Mouse (Mus musculus) forebrain, embryonic 10.5 days (tissue): ENCODE measurements at regions not wholly inside any gene's neighbourhood (a gene's known extent, or its start where the extent isn't known, plus 50 kb on each side); places are given as distances from the start of the nearest gene placed in this dataset.

ENCODE experiments used
- DNase-seq: peaks from one replicate; pipeline ENCODE4 v3.0.0-alpha.2; 2017; ENCODE audit warnings: low spot score; ENCODE audit errors: extremely low spot score
- H3K27ac ChIP-seq: fragments of 300-500 bp; sonication (generic); 2 replicates; pipeline ENCODE4 v1.5.1; 2016; ENCODE audit warnings: mild to moderate bottlenecking
- H3K27me3 ChIP-seq: fragments of 300-500 bp; sonication (generic); 2 replicates; pipeline ENCODE4 v1.6.1; 2016; ENCODE audit warnings: mild to moderate bottlenecking; ENCODE audit not compliant: poor library complexity, severe bottlenecking
- H3K36me3 ChIP-seq: fragments of 300-500 bp; sonication (generic); replicated peaks from 2 replicates; pipeline ENCODE4 v1.6.1; 2016; ENCODE audit warnings: mild to moderate bottlenecking, moderate library complexity
- H3K4me1 ChIP-seq: fragments of 300-500 bp; sonication (generic); 2 replicates; pipeline ENCODE4 v1.6.1; 2016
- H3K4me3 ChIP-seq: fragments of 300-500 bp; sonication (generic); 2 replicates; pipeline ENCODE4 v1.5.1; 2016; ENCODE audit warnings: mild to moderate bottlenecking, moderate library complexity
- H3K9me3 ChIP-seq: fragments of 300-500 bp; sonication (generic); 2 replicates; pipeline ENCODE4 v1.6.1; 2016; ENCODE audit warnings: mild to moderate bottlenecking, moderate library complexity
- WGBS: fragments of 180-500 bp; shearing (Covaris S2); methylation state at CpG from one replicate; pipeline ENCODE4 v1.1.7; 2016; 5-methylcytosine and 5-hydroxymethylcytosine counted together

GRCm38 (mm10) chr13:72691783-72692729, 63.4 kb downstream of the Irx2 start:
- Histone ChIP-seq H3K4me3 (no peak overlapping the region), H3K27me3 (no peaks in the 10 kb centered on the region), H3K36me3 (no peaks in the 10 kb centered on the region), H3K4me1 (peaks cover 16% of the 10 kb centered on the region), H3K9me3 (no peaks in the 10 kb centered on the region), H3K27ac (no peak overlapping the region)
- 61% methylated on average over 12 of the region's 13 CpGs for WGBS
- no peak for DNase-seq

DNA sequence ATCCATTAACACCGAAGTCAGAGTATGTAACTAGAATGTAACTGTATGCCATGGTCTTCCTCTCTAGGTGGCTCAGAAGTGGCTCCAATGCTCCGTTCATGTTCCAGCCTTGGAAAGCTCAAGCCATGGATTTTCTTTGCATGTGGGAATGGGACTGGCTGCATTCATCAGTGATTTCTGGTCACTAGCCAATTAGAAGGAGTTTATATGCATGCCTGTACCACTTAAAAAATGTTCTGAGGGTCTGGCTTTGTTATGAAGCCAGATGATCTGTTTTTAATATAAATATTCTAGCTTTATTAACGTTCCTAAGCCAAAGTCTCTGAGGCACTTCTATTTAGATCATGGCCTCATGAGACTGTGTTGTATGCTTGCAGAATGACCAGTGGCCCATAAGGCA, 78.8 kb downstream of the Irx2 start:
- Histone ChIP-seq H3K27ac (no peak overlapping the region), H3K27me3 (no peaks in the 10 kb centered on the region), H3K9me3 (no peaks in the 10 kb centered on the region), H3K4me3 (no peak overlapping the region), H3K36me3 (no peaks in the 10 kb centered on the region), H3K4me1 (peaks cover 16% of the 10 kb centered on the region)
- 86% methylated on average over 3 of the region's 3 CpGs for WGBS
- no peak for DNase-seq

- Histone ChIP-seq H3K4me1 (peaks cover 16% of the 10 kb centered on the region), H3K4me3 (no peak overlapping the region), H3K27me3 (no peaks in the 10 kb centered on the region), H3K9me3 (no peaks in the 10 kb centered on the region), H3K36me3 (no peaks in the 10 kb centered on the region), H3K27ac (no peak overlapping the region)
- WGBS, result 81% methylated on average over 2 of the region's 2 CpGs
- DNase-seq, result no peak
These were observed 80.1 kb downstream of the Irx2 start for GRCm38 (mm10) chr13:72708728-72709127.

DNA sequence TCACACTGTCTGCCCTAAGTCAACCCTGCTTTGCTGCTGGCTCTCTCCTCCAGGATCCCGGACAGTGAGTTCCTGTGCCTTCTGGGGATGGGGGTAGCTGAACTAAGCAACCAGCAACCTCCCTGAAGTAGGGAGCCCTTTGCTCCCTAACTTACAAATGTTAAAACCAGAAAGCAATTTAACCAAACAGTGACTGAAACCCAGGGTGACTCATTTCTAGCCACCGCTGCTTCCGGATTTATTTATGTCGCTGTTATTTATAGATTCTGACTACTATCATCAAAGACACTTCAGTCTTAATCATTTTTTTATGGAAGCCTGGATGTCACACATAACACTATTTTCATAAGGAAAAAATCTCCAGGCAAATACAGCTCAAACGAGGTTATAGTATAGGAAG, 81.4 kb downstream of the Irx2 start:
- 88% methylated on average over 5 of the region's 5 CpGs for WGBS
- no peak overlapping the region for H3K4me3 ChIP-seq
- no peaks in the 10 kb centered on the region for H3K9me3 ChIP-seq
- no peak for DNase-seq
- no peaks in the 10 kb centered on the region for H3K27me3 ChIP-seq
- H3K27ac ChIP-seq, result no peak overlapping the region
- peaks cover 20% of the 10 kb centered on the region for H3K4me1 ChIP-seq
- H3K36me3 ChIP-seq, result no peaks in the 10 kb centered on the region

GRCm38 (mm10) chr13:72711136-72711535, 82.5 kb downstream of the Irx2 start:
- Histone ChIP-seq H3K27me3 (no peaks in the 10 kb centered on the region), H3K27ac (no peak overlapping the region), H3K4me1 (peaks cover 25% of the 10 kb centered on the region), H3K36me3 (no peaks in the 10 kb centered on the region), H3K4me3 (no peak overlapping the region), H3K9me3 (no peaks in the 10 kb centered on the region)
- DNase-seq, result no peak
- 79% methylated on average over 8 of the region's 8 CpGs for WGBS

- Histone ChIP-seq H3K27ac (no peak overlapping the region), H3K27me3 (no peaks in the 10 kb centered on the region), H3K9me3 (no peaks in the 10 kb centered on the region), H3K36me3 (no peaks in the 10 kb centered on the region), H3K4me1 (peaks cover 26% of the 10 kb centered on the region), H3K4me3 (no peak overlapping the region)
- WGBS, result 86% methylated on average over 4 of the region's 4 CpGs
- DNase-seq, result no peak
These were observed 83.3 kb downstream of the Irx2 start for GRCm38 (mm10) chr13:72711842-72712330.

- WGBS, result 78% methylated on average over 7 of the region's 7 CpGs
- DNase-seq, result no peak
- no peaks in the 10 kb centered on the region for H3K27me3 ChIP-seq
These were observed 86.2 kb downstream of the Irx2 start for GRCm38 (mm10) chr13:72714793-72715192.

GRCm38 (mm10) chr13:72715959-72716680, 87.5 kb downstream of the Irx2 start:
- Histone ChIP-seq H3K4me1 (peaks cover 11% of the 10 kb centered on the region), H3K27ac (no peak overlapping the region), H3K36me3 (no peaks in the 10 kb centered on the region), H3K9me3 (no peaks in the 10 kb centered on the region), H3K4me3 (no peak overlapping the region), H3K27me3 (no peaks in the 10 kb centered on the region)
- WGBS, result 78% methylated on average over 6 of the region's 6 CpGs
- no peak for DNase-seq

More at GRCm38 (mm10) chr13:72714793-72715192, 86.2 kb downstream of the Irx2 start:
- Histone ChIP-seq H3K4me1 (peaks cover 21% of the 10 kb centered on the region), H3K27ac (no peak overlapping the region), H3K36me3 (no peaks in the 10 kb centered on the region), H3K4me3 (no peak overlapping the region), H3K9me3 (no peaks in the 10 kb centered on the region)

GRCm38 (mm10) chr13:72727126-72727525, 98.5 kb downstream of the Irx2 start:
- H3K27me3 ChIP-seq, result peaks cover 12% of the 10 kb centered on the region
- peaks cover 17% of the 10 kb centered on the region for H3K4me1 ChIP-seq
- no peak overlapping the region for H3K27ac ChIP-seq
- DNase-seq, result no peak
- no peaks in the 10 kb centered on the region for H3K9me3 ChIP-seq
- no peaks in the 10 kb centered on the region for H3K36me3 ChIP-seq
- no peak overlapping the region for H3K4me3 ChIP-seq
- WGBS, result 72% methylated on average over 9 of the region's 9 CpGs

GRCm38 (mm10) chr13:72735916-72736315, 107.3 kb downstream of the Irx2 start:
- 84% methylated on average over 8 of the region's 8 CpGs for WGBS
- Histone ChIP-seq H3K4me1 (no peaks in the 10 kb centered on the region), H3K9me3 (no peaks in the 10 kb centered on the region), H3K4me3 (no peak overlapping the region), H3K36me3 (no peaks in the 10 kb centered on the region), H3K27ac (no peak overlapping the region), H3K27me3 (no peaks in the 10 kb centered on the region)
- no peak for DNase-seq

DNA sequence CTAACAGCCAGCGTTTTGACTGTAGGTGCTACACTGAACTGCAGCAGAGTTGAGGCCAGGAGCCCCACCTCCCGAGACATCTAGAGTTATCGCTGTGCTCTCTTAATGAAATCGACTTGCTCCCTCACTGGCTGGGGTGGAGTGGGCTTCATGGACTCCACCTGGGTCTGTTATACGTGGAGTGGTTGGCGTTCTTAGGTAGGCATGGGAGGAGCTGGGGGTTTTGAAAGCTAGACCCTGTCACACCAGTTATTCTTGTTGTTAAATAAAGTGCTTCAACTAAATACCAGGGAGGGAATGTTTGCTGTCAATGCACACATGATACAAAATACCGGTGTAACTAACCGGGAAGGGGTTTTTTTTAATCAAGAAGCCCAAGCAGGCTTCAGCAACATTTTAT, 108.4 kb downstream of the Irx2 start:
- no peak for DNase-seq
- Histone ChIP-seq H3K9me3 (no peaks in the 10 kb centered on the region), H3K36me3 (no peaks in the 10 kb centered on the region), H3K4me3 (no peak overlapping the region), H3K27ac (no peak overlapping the region), H3K27me3 (no peaks in the 10 kb centered on the region), H3K4me1 (no peaks in the 10 kb centered on the region)
- 80% methylated on average over 8 of the region's 8 CpGs for WGBS

DNA sequence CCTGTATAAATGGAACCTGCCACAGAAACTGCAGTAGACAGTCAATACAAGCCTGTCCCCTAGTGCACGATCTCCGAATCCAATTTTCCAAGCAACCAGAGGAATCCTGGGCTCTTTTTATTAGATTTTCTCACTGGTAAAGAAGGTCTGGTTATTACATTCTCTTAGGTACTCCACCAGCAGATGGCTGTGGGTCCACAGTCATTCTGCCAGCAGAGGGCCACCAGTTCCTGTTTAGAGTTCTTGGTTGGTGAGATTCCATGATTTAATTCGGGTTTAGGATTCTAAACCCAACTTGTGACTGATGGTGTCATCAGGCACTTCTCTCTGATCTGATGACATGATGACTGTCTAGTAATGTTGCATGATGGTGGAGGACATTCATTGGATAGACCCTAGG, 118.6 kb downstream of the Irx2 start:
- WGBS, result 88% methylated on average over 3 of the region's 3 CpGs
- Histone ChIP-seq H3K9me3 (no peaks in the 10 kb centered on the region), H3K27me3 (no peaks in the 10 kb centered on the region)

DNA sequence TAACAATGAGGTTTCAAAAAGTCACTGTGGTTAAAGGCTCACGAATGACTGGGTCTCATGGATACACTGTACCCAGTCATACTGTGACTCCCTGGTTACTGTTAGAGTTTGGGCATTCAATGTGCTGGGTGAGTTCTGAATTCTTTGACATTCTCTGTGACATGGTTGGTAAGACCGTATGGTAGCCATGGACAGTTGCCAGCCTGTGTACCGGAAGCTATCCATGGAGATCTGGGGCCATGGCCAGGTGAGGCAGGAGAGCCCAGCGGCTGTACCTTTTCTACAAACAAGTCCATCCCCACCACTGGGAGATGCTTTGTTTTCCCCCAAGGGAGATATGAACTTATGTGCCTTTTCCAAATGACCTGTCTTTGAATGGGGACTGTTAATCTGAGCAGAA, 126.4 kb downstream of the Irx2 start:
- no peaks in the 10 kb centered on the region for H3K27me3 ChIP-seq
- WGBS, result 86% methylated on average over 4 of the region's 4 CpGs
- H3K4me1 ChIP-seq, result peaks cover under 1% of the 10 kb centered on the region; the same call in 1 of the 2 replicates
- H3K36me3 ChIP-seq, result no peaks in the 10 kb centered on the region
- H3K9me3 ChIP-seq, result no peaks in the 10 kb centered on the region
- no peak overlapping the region for H3K4me3 ChIP-seq
- DNase-seq, result no peak
- H3K27ac ChIP-seq, result no peak overlapping the region

More for the DNA sequence above, 118.6 kb downstream of the Irx2 start:
- Histone ChIP-seq H3K36me3 (no peaks in the 10 kb centered on the region), H3K4me3 (no peak overlapping the region), H3K4me1 (peaks cover 3% of the 10 kb centered on the region; the same call in 1 of the 2 replicates), H3K27ac (no peak overlapping the region)
- no peak for DNase-seq
